Mouse (Mus musculus) brain, embryonic 14.5 days (tissue): ENCODE results near the gene Hs6st3. TPM values are rescaled to one million over a fixed set of nuclear protein-coding genes. Genes with fewer than 3 reads are reported as not detected.
A peak's percentile ranks its signal among the peaks of the same experiment; 100 is the strongest.

ENCODE experiments used
- DNase-seq: peaks from one replicate; pipeline ENCODE4 v3.0.0-alpha.2; 2011; ENCODE audit warnings: low read depth
- CTCF ChIP-seq: fragments of 200-500 bp; IDR thresholded peaks from 2 replicates; pipeline ENCODE4 v1.5.1; 2012; ENCODE audit warnings: inconsistent platforms, mild to moderate bottlenecking, moderate library complexity, borderline replicate concordance; ENCODE audit not compliant: insufficient read depth, insufficient read length; ENCODE audit errors: extremely low read depth
- POLR2A ChIP-seq: fragments of 200-500 bp; IDR thresholded peaks from 2 replicates; pipeline ENCODE4 v1.6.1; 2012; ENCODE audit warnings: mild to moderate bottlenecking, inconsistent platforms, borderline replicate concordance; ENCODE audit not compliant: poor library complexity, insufficient read depth, insufficient read length, severe bottlenecking; ENCODE audit errors: extremely low read depth
- polyA plus RNA-seq: library from polyadenylated mRNA; depleted of rRNA; stranded (reverse); fragments of >200 nt; gene quantifications from 2 replicates; pipeline ENCODE4 v1.2.3, GENCODE M21; 2012

Hs6st3 gene
- polyA plus RNA-seq, 1 experiment, result 11.1 TPM

DNA sequence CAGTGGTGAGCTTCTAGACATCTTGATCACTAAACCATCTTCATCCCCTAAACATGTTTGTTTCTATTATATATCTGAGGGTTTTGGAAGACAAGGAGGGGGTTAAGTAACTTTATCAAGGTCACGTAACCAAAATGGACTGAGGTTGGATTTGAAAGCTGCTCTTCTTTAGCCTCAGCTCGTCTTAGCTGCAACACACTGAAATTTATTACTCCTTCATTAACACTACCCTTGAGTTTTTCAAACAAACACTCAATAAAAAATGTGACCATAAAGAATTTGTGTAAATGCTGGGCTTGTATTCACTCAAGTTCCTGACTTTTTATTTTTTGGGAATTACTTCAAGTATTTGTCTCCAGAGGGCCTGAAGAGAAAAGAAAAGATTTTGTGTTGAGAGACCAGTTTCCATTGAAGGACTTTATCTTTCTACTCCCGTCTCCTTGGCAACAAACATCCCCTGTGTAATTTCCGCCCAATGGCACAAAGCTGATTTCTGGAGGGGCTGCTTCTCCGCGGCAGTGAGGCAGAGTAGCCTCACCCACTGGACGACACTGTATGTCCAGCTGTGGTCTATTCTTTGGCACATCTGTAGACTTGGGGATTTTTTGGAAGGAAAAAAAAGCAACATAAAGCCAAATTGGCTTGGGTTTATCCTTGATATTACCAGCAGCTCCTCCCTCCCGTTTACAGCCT lies 696.0 kb downstream of the Hs6st3 start:
- TF ChIP-seq POLR2A (no peak), CTCF (no peak)
- DNase-seq, result peak; percentile 67

GRCm38 (mm10) chr14:119836051-119836450 lies 697.9 kb downstream of the Hs6st3 start:
- no peak for TF ChIP-seq CTCF
- TF ChIP-seq POLR2A, result no peak
- no peak for DNase-seq

DNA sequence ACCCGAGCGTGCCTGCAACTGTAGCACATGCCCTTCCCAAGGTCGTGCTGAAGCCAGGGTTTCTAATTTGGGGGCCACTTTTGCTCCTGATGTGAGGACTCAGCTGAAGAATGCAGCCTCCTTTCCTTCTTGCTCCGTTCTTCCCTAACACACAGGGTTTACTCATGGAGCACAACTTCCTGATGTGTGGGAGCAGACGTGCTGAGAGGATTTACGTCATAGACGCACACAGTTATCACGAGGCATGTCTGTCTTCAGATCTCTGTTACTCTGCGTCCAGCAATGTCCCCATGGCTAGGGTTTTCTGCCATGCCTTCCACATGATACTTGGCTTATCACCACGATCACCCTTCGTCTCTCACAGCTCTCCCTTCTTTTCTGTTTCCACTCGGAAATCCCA lies 709.4 kb downstream of the Hs6st3 start:
- no peak for DNase-seq

GRCm38 (mm10) chr14:119848759-119849298 lies 710.7 kb downstream of the Hs6st3 start:
- TF ChIP-seq POLR2A (no peak), CTCF (no peak)
- no peak for DNase-seq

More for the DNA sequence above, 709.4 kb downstream of the Hs6st3 start:
- no peak for TF ChIP-seq POLR2A
- TF ChIP-seq CTCF, result no peak

GRCm38 (mm10) chr14:119849338-119849737 lies 711.2 kb downstream of the Hs6st3 start:
- no peak for DNase-seq
- no peak for TF ChIP-seq CTCF
- TF ChIP-seq POLR2A, result no peak

GRCm38 (mm10) chr14:119852139-119852538 lies 714.0 kb downstream of the Hs6st3 start:
- DNase-seq, result peak; percentile 58
- TF ChIP-seq POLR2A, result no peak
- TF ChIP-seq CTCF, result no peak

DNA sequence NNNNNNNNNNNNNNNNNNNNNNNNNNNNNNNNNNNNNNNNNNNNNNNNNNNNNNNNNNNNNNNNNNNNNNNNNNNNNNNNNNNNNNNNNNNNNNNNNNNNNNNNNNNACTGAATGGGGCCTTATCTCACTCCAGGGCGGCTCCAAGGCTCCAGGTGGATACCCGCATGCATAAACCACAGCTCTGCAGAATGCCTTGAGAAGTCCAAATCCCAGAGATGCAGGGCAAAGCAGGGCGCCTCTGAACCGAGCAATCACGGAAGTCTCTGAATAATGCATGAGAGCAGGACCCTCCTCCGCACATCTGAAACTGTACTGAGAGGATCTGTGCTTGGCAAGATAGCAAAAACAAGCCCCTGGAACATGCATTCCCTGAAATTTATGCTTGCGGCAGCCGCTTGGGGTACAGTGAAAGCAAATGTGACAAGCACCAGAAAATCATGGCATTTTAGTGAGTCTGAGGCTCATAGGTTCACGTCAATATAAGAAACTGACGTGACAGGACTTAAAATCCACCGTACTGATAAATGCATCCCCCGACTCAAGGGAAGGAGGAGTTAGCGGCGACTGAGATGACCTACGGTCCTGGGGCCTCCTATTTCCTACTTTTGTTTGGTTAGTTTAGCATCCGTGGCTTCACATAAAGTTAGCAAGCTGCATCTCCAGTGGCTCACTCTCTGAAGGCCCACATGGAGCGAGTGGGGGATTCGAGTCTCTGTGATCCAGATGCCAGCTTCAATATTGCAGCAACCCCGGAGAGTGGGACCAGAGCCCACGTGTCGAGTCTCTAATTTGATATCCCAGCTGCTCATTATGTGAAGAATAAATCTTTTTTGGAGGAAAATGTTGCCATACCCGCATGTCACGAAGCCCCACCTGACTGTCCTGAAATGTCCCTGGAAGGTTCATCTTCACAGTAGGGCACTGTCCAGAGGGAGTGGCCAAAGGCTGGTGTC lies 719.5 kb downstream of the Hs6st3 start:
- peak; percentile 88 for DNase-seq
- no peak for TF ChIP-seq CTCF
- no peak for TF ChIP-seq POLR2A

DNA sequence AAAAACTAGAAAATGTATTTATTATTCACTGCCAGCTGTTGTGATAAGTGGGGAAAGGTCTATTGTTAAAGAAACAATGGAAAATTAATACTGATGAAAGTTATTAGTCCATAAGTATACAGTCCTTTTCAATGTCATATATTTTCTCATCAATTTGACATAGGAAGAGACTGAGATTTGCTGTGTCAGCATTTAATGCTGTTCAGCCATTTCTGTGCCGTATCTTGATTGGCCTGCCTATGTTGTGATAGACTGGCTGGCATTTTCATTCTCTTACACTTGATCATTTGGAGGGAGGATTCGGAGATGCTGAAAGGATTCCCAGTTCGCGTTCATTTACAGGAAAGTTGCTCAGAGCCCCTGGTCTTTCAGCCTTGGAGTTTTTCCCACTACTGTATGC lies 735.5 kb downstream of the Hs6st3 start:
- TF ChIP-seq POLR2A (no peak), CTCF (no peak)
- no peak for DNase-seq

DNA sequence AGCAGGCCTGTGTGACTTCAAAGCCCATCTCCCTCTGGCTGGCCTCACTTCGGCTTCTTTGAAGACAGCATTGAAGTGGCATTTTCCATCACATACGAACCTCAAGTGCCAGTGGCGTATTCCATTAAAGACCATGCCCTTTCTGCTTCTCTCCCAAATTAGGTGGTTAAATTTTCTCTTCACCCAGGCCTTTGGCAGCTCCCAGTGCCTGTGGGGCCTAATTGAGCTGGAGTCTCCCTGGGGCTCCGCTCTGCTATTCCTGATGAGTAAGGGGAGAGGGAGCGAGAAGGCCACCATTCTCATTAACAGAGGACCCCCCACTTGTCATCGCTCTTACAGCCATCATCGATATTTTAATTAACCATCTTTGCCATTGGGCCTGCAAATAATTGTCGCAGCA lies 754.8 kb downstream of the Hs6st3 start:
- TF ChIP-seq CTCF (no peak), POLR2A (no peak)
- DNase-seq, result peak; percentile 53

GRCm38 (mm10) chr14:119895097-119895496 lies 757.0 kb downstream of the Hs6st3 start:
- TF ChIP-seq POLR2A (no peak), CTCF (no peak)
- DNase-seq, result no peak

DNA sequence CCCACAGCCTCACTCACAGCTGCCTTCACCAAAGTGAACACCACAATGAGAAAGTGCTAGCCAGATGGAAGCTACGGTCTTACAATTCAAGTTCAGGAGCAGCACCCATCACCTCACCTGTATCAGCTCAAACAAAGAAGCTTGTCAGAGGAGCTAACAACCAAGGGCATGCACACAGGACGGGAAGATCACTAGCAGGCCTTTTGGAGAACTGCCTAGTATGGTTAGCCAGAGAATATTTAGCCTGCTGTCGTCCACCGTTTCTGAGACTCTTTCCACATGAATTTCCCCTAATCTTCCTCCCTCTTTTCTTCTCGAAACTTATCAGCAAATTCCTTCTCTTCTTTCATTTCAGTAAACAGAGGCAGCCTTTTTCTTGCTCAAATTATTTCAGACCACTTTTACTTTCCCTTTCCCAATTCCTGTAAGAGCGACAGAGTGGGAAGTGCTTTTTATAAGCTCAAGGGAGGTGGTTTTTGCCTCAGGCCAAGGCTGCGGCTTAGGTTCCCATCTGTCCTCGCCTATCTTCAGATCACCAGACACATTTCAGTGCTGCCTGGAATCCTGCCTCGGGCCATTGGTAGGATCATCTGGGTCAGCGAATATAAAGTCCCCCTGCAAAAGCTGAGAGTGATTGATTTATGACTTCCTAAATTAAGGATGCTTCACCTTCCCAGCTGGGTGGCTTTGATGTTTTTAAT lies 757.8 kb downstream of the Hs6st3 start:
- TF ChIP-seq CTCF (no peak), POLR2A (no peak)
- DNase-seq, result peak; percentile 50

DNA sequence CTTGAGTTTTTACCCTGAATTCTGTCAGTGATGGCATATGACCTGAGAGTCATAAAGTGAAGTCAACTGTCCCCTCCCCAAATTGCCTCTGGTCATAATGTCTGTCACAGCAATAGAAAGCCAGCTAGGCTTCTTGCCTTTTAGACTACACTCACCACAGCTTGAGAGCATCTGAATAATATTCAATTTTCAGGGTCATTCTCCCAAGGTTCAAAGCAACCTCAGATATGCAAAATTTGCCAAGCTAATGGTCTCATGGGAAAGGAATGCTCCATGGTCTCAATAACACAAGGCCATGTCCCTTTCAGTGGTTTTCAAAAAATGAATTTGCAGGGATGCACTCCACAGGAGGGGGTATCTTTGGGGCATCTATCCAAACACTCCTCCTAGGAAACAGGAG lies 764.3 kb downstream of the Hs6st3 start:
- no peak for DNase-seq

More for the DNA sequence above, 764.3 kb downstream of the Hs6st3 start:
- TF ChIP-seq CTCF (no peak), POLR2A (no peak)
